Mouse (Mus musculus) midbrain, embryonic 14.5 days (tissue): Measurements from ENCODE around the gene Actn4. TPM values are rescaled to one million over a fixed set of nuclear protein-coding genes. Genes with fewer than 3 reads are reported as not detected.
"Not testable (repeated sequence)": the region's sequence is repeated elsewhere in the genome, so short reads cannot be mapped to it uniquely, and the experiment has no call there.

Experiments
- ATAC-seq: fragments of 200-750 bp; cut with Nextera tagmentation; 2 replicates; pipeline ENCODE4 v1.8.0; 2017; ENCODE audit warnings: moderate number of reproducible peaks, moderate library complexity; ENCODE audit not compliant: low FRiP score, low TSS enrichment
- DNase-seq: peaks from one replicate; pipeline ENCODE4 v3.0.0-alpha.2; 2015
- H3K27ac ChIP-seq: fragments of 300-500 bp; sonication (generic); replicated peaks from 2 replicates; pipeline ENCODE4 v1.5.1; 2014; ENCODE audit warnings: mild to moderate bottlenecking, low read depth, low read length, moderate library complexity
- H3K27me3 ChIP-seq: fragments of 300-500 bp; sonication (generic); 2 replicates; pipeline ENCODE4 v1.6.1; 2014; ENCODE audit warnings: low read length, control low read depth, mixed read lengths; ENCODE audit not compliant: control insufficient read depth, insufficient read depth
- H3K36me3 ChIP-seq: fragments of 300-500 bp; sonication (generic); 2 replicates; pipeline ENCODE4 v1.6.1; 2014; ENCODE audit warnings: low read length, control low read depth; ENCODE audit not compliant: control insufficient read depth, insufficient read depth
- H3K4me1 ChIP-seq: fragments of 300-500 bp; sonication (generic); 2 replicates; pipeline ENCODE4 v1.6.1; 2014; ENCODE audit warnings: mild to moderate bottlenecking, antibody characterized with exemption, low read length, control low read depth; ENCODE audit not compliant: control insufficient read depth, insufficient read depth
- H3K4me2 ChIP-seq: fragments of 300-500 bp; sonication (generic); 2 replicates; pipeline ENCODE4 v1.6.1; 2014; ENCODE audit warnings: mild to moderate bottlenecking, low read length, moderate library complexity
- H3K4me3 ChIP-seq: fragments of 300-500 bp; sonication (generic); replicated peaks from 2 replicates; pipeline ENCODE4 v1.5.1; 2014; ENCODE audit warnings: low read depth, low read length
- H3K9ac ChIP-seq: fragments of 300-500 bp; sonication (generic); replicated peaks from 2 replicates; pipeline ENCODE4 v1.6.1; 2014; ENCODE audit warnings: mild to moderate bottlenecking, low read length, moderate library complexity
- H3K9me3 ChIP-seq: fragments of 300-500 bp; sonication (generic); 2 replicates; pipeline ENCODE4 v1.6.1; 2016; ENCODE audit warnings: low read length, control low read depth, mixed read lengths; ENCODE audit not compliant: control insufficient read depth
- WGBS: fragments of 180-500 bp; shearing (Covaris S2); extraction: QIAGEN DNeasy Blood & Tissue Kit; methylation state at CpG from one replicate; pipeline ENCODE4 v1.1.7; 2014; 5-methylcytosine and 5-hydroxymethylcytosine counted together
- polyA plus RNA-seq: library from polyadenylated mRNA; unstranded; fragments of >200 nt; fragmentation: Nextera tagmentation; extraction: Ambion mirVana; gene quantifications from 2 replicates; pipeline ENCODE4 v1.2.1, GENCODE M21; 2014

Actn4 gene
- polyA plus RNA-seq, 1 experiment from 2014 or later = 118 TPM

- Histone ChIP-seq H3K4me2 (no peak overlapping the region), H3K9ac (no peak overlapping the region), H3K27ac (no peak overlapping the region), H3K36me3 (peaks cover 54% of the 10 kb centered on the region), H3K9me3 (no peaks in the 10 kb centered on the region), H3K4me3 (no peak overlapping the region), H3K4me1 (no peaks in the 10 kb centered on the region), H3K27me3 (no peaks in the 10 kb centered on the region)
- 84% methylated on average over 8 of the region's 8 CpGs for WGBS
- no peak for ATAC-seq
- no peak for DNase-seq
Observed at GRCm38 (mm10) chr7:28973025-28973424, 10.9 kb upstream of the Actn4 start.

DNA sequence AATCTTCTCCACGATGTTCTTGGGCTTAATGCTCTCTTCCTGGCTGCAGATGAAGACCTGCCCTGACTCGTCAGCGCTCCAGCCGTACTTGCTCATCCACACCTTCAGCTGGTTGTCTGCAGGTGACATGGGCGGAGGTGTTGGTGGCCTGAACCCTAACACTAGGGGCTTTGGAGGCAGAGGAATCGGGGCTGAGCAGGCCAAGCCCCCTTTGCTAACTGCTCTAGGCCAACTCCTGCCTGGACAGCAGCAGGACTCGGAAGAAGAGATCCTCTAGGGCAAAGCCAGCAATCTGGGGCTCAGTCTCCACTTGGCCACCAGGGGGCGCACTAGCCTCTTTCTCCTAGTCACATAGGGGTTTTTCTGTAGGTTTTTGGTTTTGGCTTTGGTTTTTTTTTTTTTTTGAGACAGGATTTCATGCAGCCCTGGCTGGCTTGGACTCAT lies 10.4 kb upstream of the Actn4 start:
- H3K9ac ChIP-seq = no peak overlapping the region
- DNase-seq (peak; percentile 85), ATAC-seq (no peak)
- peaks cover 50% of the 10 kb centered on the region for H3K36me3 ChIP-seq
- WGBS = 71% methylated on average over 8 of the region's 8 CpGs
- no peak overlapping the region for H3K4me2 ChIP-seq
- H3K27me3 ChIP-seq = no peaks in the 10 kb centered on the region
- H3K9me3 ChIP-seq = no peaks in the 10 kb centered on the region
- H3K4me1 ChIP-seq = no peaks in the 10 kb centered on the region
- no peak overlapping the region for H3K4me3 ChIP-seq
- no peak overlapping the region for H3K27ac ChIP-seq

GRCm38 (mm10) chr7:28971770-28972269 lies 9.7 kb upstream of the Actn4 start:
- H3K4me3 ChIP-seq = no peak overlapping the region
- peaks cover 42% of the 10 kb centered on the region for H3K36me3 ChIP-seq
- 91% methylated on average over 6 of the region's 6 CpGs for WGBS
- H3K27ac ChIP-seq = no peak overlapping the region
- no peak overlapping the region for H3K4me2 ChIP-seq
- no peak for DNase-seq
- no peaks in the 10 kb centered on the region for H3K9me3 ChIP-seq
- no peak overlapping the region for H3K9ac ChIP-seq
- ATAC-seq = no peak
- H3K27me3 ChIP-seq = no peaks in the 10 kb centered on the region
- H3K4me1 ChIP-seq = no peaks in the 10 kb centered on the region

GRCm38 (mm10) chr7:28971029-28971428 lies 8.9 kb upstream of the Actn4 start:
- Histone ChIP-seq H3K36me3 (peaks cover 36% of the 10 kb centered on the region), H3K4me2 (no peak overlapping the region), H3K27ac (no peak overlapping the region), H3K9me3 (no peaks in the 10 kb centered on the region), H3K4me3 (no peak overlapping the region), H3K27me3 (no peaks in the 10 kb centered on the region), H3K4me1 (no peaks in the 10 kb centered on the region), H3K9ac (no peak overlapping the region)
- DNase-seq (no peak), ATAC-seq (no peak)
- 91% methylated on average over 7 of the region's 7 CpGs for WGBS

DNA sequence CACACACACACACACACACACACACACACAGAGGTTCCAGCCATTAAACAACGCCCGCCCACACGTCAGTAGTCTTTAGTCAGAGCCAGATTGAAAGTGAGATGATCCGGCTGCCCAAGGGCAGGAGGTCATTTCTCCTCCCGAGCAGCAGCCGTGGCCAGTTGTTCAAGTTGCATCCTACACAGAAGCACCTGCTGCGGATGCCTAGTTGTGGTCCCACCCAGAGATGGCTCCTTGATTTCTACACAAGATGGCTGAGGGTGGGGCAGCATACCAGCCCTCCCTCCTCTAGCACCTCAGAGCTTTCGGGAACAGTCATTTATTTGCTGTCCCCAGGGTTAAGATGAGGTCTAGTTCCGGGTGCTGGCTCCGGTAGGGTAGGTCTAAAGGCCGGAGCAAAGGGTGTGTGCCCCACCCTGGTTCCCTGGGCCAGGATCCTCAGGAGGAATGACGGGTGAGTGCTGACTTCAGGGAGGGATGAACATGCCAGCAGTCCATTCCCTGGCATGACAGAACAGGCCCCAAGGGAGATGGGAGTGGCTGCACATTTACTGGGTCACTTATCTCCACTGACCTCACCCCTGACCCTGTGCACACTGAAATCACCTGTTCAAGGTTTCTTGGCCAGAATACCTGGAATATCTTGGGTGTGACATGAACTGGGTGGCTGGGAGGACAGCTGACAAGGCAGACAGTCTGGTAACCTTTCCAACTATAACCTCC lies 7.7 kb upstream of the Actn4 start:
- ATAC-seq = no peak
- DNase-seq = no peak
- WGBS = 84% methylated on average over 12 of the region's 12 CpGs
- H3K36me3 ChIP-seq = peaks cover 34% of the 10 kb centered on the region
- no peaks in the 10 kb centered on the region for H3K4me1 ChIP-seq
- H3K9ac ChIP-seq = no peak overlapping the region
- H3K4me3 ChIP-seq = no peak overlapping the region
- no peak overlapping the region for H3K4me2 ChIP-seq
- H3K27ac ChIP-seq = no peak overlapping the region
- H3K27me3 ChIP-seq = no peaks in the 10 kb centered on the region
- no peaks in the 10 kb centered on the region for H3K9me3 ChIP-seq

GRCm38 (mm10) chr7:28969271-28969670 lies 7.1 kb upstream of the Actn4 start:
- no peak for ATAC-seq
- no peak overlapping the region for H3K4me3 ChIP-seq
- no peak overlapping the region for H3K9ac ChIP-seq
- DNase-seq = no peak
- H3K9me3 ChIP-seq = no peaks in the 10 kb centered on the region
- WGBS = 83% methylated on average over 1 of the region's 1 CpGs
- H3K4me1 ChIP-seq = no peaks in the 10 kb centered on the region
- H3K4me2 ChIP-seq = no peak overlapping the region
- H3K27me3 ChIP-seq = no peaks in the 10 kb centered on the region
- H3K27ac ChIP-seq = no peak overlapping the region
- peaks cover 29% of the 10 kb centered on the region for H3K36me3 ChIP-seq

GRCm38 (mm10) chr7:28968120-28968519 lies 6.0 kb upstream of the Actn4 start:
- not testable (repeated sequence) for H3K9me3 ChIP-seq, H3K4me3 ChIP-seq, DNase-seq, H3K27ac ChIP-seq, H3K27me3 ChIP-seq, H3K9ac ChIP-seq, H3K4me1 ChIP-seq, ATAC-seq, H3K4me2 ChIP-seq
- H3K36me3 ChIP-seq = peaks cover 17% of the 10 kb centered on the region
- 95% methylated on average over 8 of the region's 8 CpGs for WGBS

- H3K4me3 ChIP-seq = no peak overlapping the region
- no peaks in the 10 kb centered on the region for H3K9me3 ChIP-seq
- no peak for ATAC-seq
- H3K27ac ChIP-seq = no peak overlapping the region
- peaks cover 14% of the 10 kb centered on the region for H3K36me3 ChIP-seq
- 70% methylated on average over 4 of the region's 4 CpGs for WGBS
- no peak overlapping the region for H3K9ac ChIP-seq
- H3K4me1 ChIP-seq = no peaks in the 10 kb centered on the region
- no peak for DNase-seq
- H3K4me2 ChIP-seq = no peak overlapping the region
- H3K27me3 ChIP-seq = no peaks in the 10 kb centered on the region
Observed at GRCm38 (mm10) chr7:28966751-28967505, 4.8 kb upstream of the Actn4 start.
